Mouse (Mus musculus): ENCODE measurements at regions not wholly inside any gene's neighbourhood (a gene's known extent, or its start where the extent isn't known, plus 50 kb on each side); places are given as distances from the start of the nearest gene placed in this dataset.

DNA sequence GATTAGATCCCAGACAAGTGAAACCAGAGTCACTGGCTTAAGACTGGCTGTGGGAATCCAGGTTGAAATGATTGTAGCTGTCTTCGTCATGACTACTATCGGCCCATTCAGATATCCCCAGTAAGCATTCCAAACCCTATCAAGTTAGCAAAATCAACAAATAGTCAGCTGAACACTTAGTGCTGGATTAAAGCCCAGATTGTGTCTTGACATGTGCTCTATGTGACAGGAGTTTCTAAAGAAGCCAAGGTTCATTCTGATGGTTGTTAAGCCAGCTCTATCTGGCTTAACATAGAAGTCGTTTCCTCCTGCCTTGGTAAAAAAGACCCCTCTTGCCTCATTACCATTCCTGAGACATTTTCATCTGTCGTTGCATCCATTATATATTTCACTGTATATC is 59.1 kb upstream of the Kirrel3 start:
- Histone ChIP-seq H3K36me3 (ENCODE audit: control insufficient read depth, insufficient read depth, low read length) (no peaks in the 10 kb centered on the region), H3K4me3 (ENCODE audit: insufficient read depth, low read depth, low read length) (no peak overlapping the region), H3K27me3 (replicated peaks; ENCODE audit: control insufficient read depth, insufficient read depth, low read length) (no peaks in the 10 kb centered on the region), H3K27ac (ENCODE audit: insufficient read depth, low read depth, low read length) (no peak overlapping the region), H3K4me1 (ENCODE audit: control insufficient read depth, insufficient read depth, low read length) (no peaks in the 10 kb centered on the region)
- 68% methylated on average over 4 of the region's 4 CpGs for WGBS
- TF ChIP-seq POLR2A (IDR thresholded peaks at IDR 0.05; ENCODE audit: low read depth, low read length) (no peak), CTCF (conservative IDR thresholded peaks at IDR 0.05; ENCODE audit: insufficient read depth, insufficient read length, low read depth, low read length) (no peak)
- DNase-seq = no peak

- H3K4me3 ChIP-seq (ENCODE audit: insufficient read depth, low read depth, low read length) = no peak overlapping the region
- no peak overlapping the region for H3K27ac ChIP-seq (ENCODE audit: insufficient read depth, low read depth, low read length)
- no peak for DNase-seq
- H3K27me3 ChIP-seq (replicated peaks; ENCODE audit: control insufficient read depth, insufficient read depth, low read length) = no peaks in the 10 kb centered on the region
- WGBS = 51% methylated on average over 8 of the region's 8 CpGs
- H3K36me3 ChIP-seq (ENCODE audit: control insufficient read depth, insufficient read depth, low read length) = no peaks in the 10 kb centered on the region
- no peaks in the 10 kb centered on the region for H3K4me1 ChIP-seq (ENCODE audit: control insufficient read depth, insufficient read depth, low read length)
- TF ChIP-seq POLR2A (IDR thresholded peaks at IDR 0.05; ENCODE audit: low read depth, low read length) = no peak
- no peak for TF ChIP-seq CTCF (conservative IDR thresholded peaks at IDR 0.05; ENCODE audit: insufficient read depth, insufficient read length, low read depth, low read length)
Measured at GRCm38 (mm10) chr9:34427711-34428110, 58.0 kb upstream of the Kirrel3 start.
